Mouse (Mus musculus): Measurements from ENCODE around the gene Mlip.

Gene Mlip

GRCm38 (mm10) chr9:77347704-77348103 lies 5.1 kb downstream of the Mlip start:
- no peak for DNase-seq (ENCODE audit: low read depth, low spot score)

GRCm38 (mm10) chr9:77344318-77344717 lies 8.5 kb downstream of the Mlip start:
- no peak for DNase-seq (ENCODE audit: low read depth, low spot score)

- no peak for DNase-seq (ENCODE audit: low read depth, low spot score)
These were observed 12.5 kb downstream of the Mlip start for GRCm38 (mm10) chr9:77340159-77340862.

- no peak for DNase-seq (ENCODE audit: low read depth, low spot score)
These were observed 13.1 kb downstream of the Mlip start for GRCm38 (mm10) chr9:77339571-77340148.

- no peak for DNase-seq (ENCODE audit: low read depth, low spot score)
These were observed 17.4 kb downstream of the Mlip start for GRCm38 (mm10) chr9:77335370-77335769.

- DNase-seq (ENCODE audit: low read depth, low spot score): no peak
These were observed 34.4 kb downstream of the Mlip start for GRCm38 (mm10) chr9:77318346-77318745.

GRCm38 (mm10) chr9:77310548-77310947 lies 42.2 kb downstream of the Mlip start:
- no peak for DNase-seq (ENCODE audit: low read depth, low spot score)

- no peak for DNase-seq (ENCODE audit: low read depth, low spot score)
These were observed 47.4 kb downstream of the Mlip start for GRCm38 (mm10) chr9:77305417-77305816.

GRCm38 (mm10) chr9:77302340-77302739 lies 50.4 kb downstream of the Mlip start:
- DNase-seq (ENCODE audit: low read depth, low spot score): no peak

GRCm38 (mm10) chr9:77287958-77288357 lies 64.8 kb downstream of the Mlip start:
- no peak for DNase-seq (ENCODE audit: low read depth, low spot score)

GRCm38 (mm10) chr9:77279371-77279770 lies 73.4 kb downstream of the Mlip start:
- no peak for DNase-seq (ENCODE audit: low read depth, low spot score)

GRCm38 (mm10) chr9:77278055-77278454 lies 74.7 kb downstream of the Mlip start:
- DNase-seq (ENCODE audit: low read depth, low spot score): no peak

GRCm38 (mm10) chr9:77277270-77277669 lies 75.5 kb downstream of the Mlip start:
- DNase-seq (ENCODE audit: low read depth, low spot score): no peak

GRCm38 (mm10) chr9:77276451-77277154 lies 76.2 kb downstream of the Mlip start:
- DNase-seq (ENCODE audit: low read depth, low spot score): no peak

- DNase-seq (ENCODE audit: low read depth, low spot score): no peak
These were observed 80.0 kb downstream of the Mlip start for GRCm38 (mm10) chr9:77272727-77273126.

- DNase-seq (ENCODE audit: low read depth, low spot score): no peak
These were observed 87.3 kb downstream of the Mlip start for GRCm38 (mm10) chr9:77265268-77266017.

- no peak for DNase-seq (ENCODE audit: low read depth, low spot score)
These were observed 93.7 kb downstream of the Mlip start for GRCm38 (mm10) chr9:77259052-77259451.

GRCm38 (mm10) chr9:77258265-77258664 lies 94.5 kb downstream of the Mlip start:
- no peak for DNase-seq (ENCODE audit: low read depth, low spot score)

GRCm38 (mm10) chr9:77254514-77254913 lies 98.3 kb downstream of the Mlip start:
- DNase-seq (ENCODE audit: low read depth, low spot score): no peak

GRCm38 (mm10) chr9:77252761-77253160 lies 100.0 kb downstream of the Mlip start:
- DNase-seq (ENCODE audit: low read depth, low spot score): no peak

- DNase-seq (ENCODE audit: low read depth, low spot score): no peak
These were observed 100.6 kb downstream of the Mlip start for GRCm38 (mm10) chr9:77252134-77252533.

- DNase-seq (ENCODE audit: low read depth, low spot score): no peak
These were observed 101.2 kb downstream of the Mlip start for GRCm38 (mm10) chr9:77251511-77252112.

All from c-Kit-negative CD71-positive TER-119-positive erythroid progenitor cells, embryonic 14.5 days (primary cell).